Mouse (Mus musculus): Measurements from ENCODE around the gene Asrgl1. TPM values are rescaled to one million over a fixed set of nuclear protein-coding genes. Genes with fewer than 3 reads are reported as not detected.

Asrgl1 gene
- polyA plus RNA-seq, 1 experiment from 2014 or later = 15.1 TPM

Other genes starting within 250 kb of the Asrgl1 start
- 112 and 133 TPM in 2 replicates for gene 1810009A15Rik, start 246.8 kb downstream of the Asrgl1 start, polyA plus RNA-seq (2014; fragmentation: Nextera tagmentation; extraction: Ambion mirVana)
- not detected in 2 replicates for gene Gm49416, start 246.7 kb downstream of the Asrgl1 start, polyA plus RNA-seq (2014; fragmentation: Nextera tagmentation; extraction: Ambion mirVana)
- 27.7 and 38.2 TPM in 2 replicates for gene Ints5, start 242.6 kb downstream of the Asrgl1 start, polyA plus RNA-seq (2014; fragmentation: Nextera tagmentation; extraction: Ambion mirVana)
- 67.1 and 114 TPM in 2 replicates for gene Ganab, start 237.6 kb downstream of the Asrgl1 start, polyA plus RNA-seq (2014; fragmentation: Nextera tagmentation; extraction: Ambion mirVana)
- gene B3gat3, start 215.3 kb downstream of the Asrgl1 start, polyA plus RNA-seq (2014; fragmentation: Nextera tagmentation; extraction: Ambion mirVana) = 33.5 and 38.8 TPM in 2 replicates
- 1.2 and 2.0 TPM in 2 replicates for gene Rom1, start 206.3 kb downstream of the Asrgl1 start, polyA plus RNA-seq (2014; fragmentation: Nextera tagmentation; extraction: Ambion mirVana)
- 17.6 and 18.7 TPM in 2 replicates for gene Eml3, start 206.1 kb downstream of the Asrgl1 start, polyA plus RNA-seq (2014; fragmentation: Nextera tagmentation; extraction: Ambion mirVana)
- gene Mta2, start 193.8 kb downstream of the Asrgl1 start, polyA plus RNA-seq (2014; fragmentation: Nextera tagmentation; extraction: Ambion mirVana) = 45.3 and 67.2 TPM in 2 replicates
- gene Tut1, start 181.8 kb downstream of the Asrgl1 start, polyA plus RNA-seq (2014; fragmentation: Nextera tagmentation; extraction: Ambion mirVana) = 25.1 and 31.7 TPM in 2 replicates
- gene Eef1g, start 168.6 kb downstream of the Asrgl1 start, polyA plus RNA-seq (2014; fragmentation: Nextera tagmentation; extraction: Ambion mirVana) = 479 and 516 TPM in 2 replicates
- gene Ahnak, start 146.4 kb downstream of the Asrgl1 start, polyA plus RNA-seq (2014; fragmentation: Nextera tagmentation; extraction: Ambion mirVana) = 7.0 and 10.0 TPM in 2 replicates
- gene Scgb1a1, start 47.7 kb downstream of the Asrgl1 start, polyA plus RNA-seq (2014; fragmentation: Nextera tagmentation; extraction: Ambion mirVana) = not detected in 2 replicates

Measured in kidney, embryonic 14.5 days (tissue).